Mouse (Mus musculus) liver, postnatal 0 days (tissue): Measurements from ENCODE around the gene Stra6l.

ENCODE experiments used
- CTCF ChIP-seq: sonication (generic); IDR thresholded peaks from 2 replicates; pipeline ENCODE4 v1.5.1; 2016; ENCODE audit warnings: antibody characterized with exemption, low read depth
- EP300 ChIP-seq: IDR thresholded peaks from 2 replicates; pipeline ENCODE4 v1.6.1; 2016; ENCODE audit warnings: antibody characterized with exemption, low read depth, mild to moderate bottlenecking

- no peak for TF ChIP-seq CTCF
- no peak for TF ChIP-seq EP300
Observed at GRCm38 (mm10) chr4:45829907-45830759, 18.3 kb upstream of the Stra6l start.
